Mouse (Mus musculus) embryonic facial prominence, embryonic 12.5 days (tissue): ENCODE results near the gene Gm14325. TPM values are rescaled to one million over a fixed set of nuclear protein-coding genes. Genes with fewer than 3 reads are reported as not detected.
"Not testable (repeated sequence)": the region's sequence is repeated elsewhere in the genome, so short reads cannot be mapped to it uniquely, and the experiment has no call there.

Experiments
- ATAC-seq: fragments of 200-750 bp; cut with Nextera tagmentation; 2 replicates; pipeline ENCODE4 v1.8.0; 2017; ENCODE audit not compliant: insufficient number of reproducible peaks, insufficient read depth, low FRiP score, low TSS enrichment
- H3K27ac ChIP-seq: fragments of 300-500 bp; sonication (generic); 2 replicates; pipeline ENCODE4 v1.5.1; 2016; ENCODE audit warnings: mild to moderate bottlenecking
- H3K27me3 ChIP-seq: fragments of 300-500 bp; sonication (generic); 2 replicates; pipeline ENCODE4 v1.6.1; 2016; ENCODE audit warnings: mild to moderate bottlenecking, moderate library complexity
- H3K36me3 ChIP-seq: fragments of 300-500 bp; sonication (generic); 2 replicates; pipeline ENCODE4 v1.6.1; 2016; ENCODE audit warnings: mild to moderate bottlenecking
- H3K4me1 ChIP-seq: fragments of 300-500 bp; sonication (generic); 2 replicates; pipeline ENCODE4 v1.6.1; 2016
- H3K4me2 ChIP-seq: fragments of 300-500 bp; sonication (generic); replicated peaks from 2 replicates; pipeline ENCODE4 v1.6.1; 2016; ENCODE audit warnings: mild to moderate bottlenecking, moderate library complexity
- H3K4me3 ChIP-seq: fragments of 300-500 bp; sonication (generic); 2 replicates; pipeline ENCODE4 v1.5.1; 2016; ENCODE audit warnings: mild to moderate bottlenecking
- H3K9ac ChIP-seq: fragments of 300-500 bp; sonication (generic); 2 replicates; pipeline ENCODE4 v1.6.1; 2016; ENCODE audit warnings: mild to moderate bottlenecking, moderate library complexity
- H3K9me3 ChIP-seq: fragments of 300-500 bp; sonication (generic); 2 replicates; pipeline ENCODE4 v1.6.1; 2016; ENCODE audit warnings: mild to moderate bottlenecking, moderate library complexity
- WGBS: fragments of 180-500 bp; shearing (Covaris S2); methylation state at CpG from one replicate; pipeline ENCODE4 v1.1.7; 2016; 5-methylcytosine and 5-hydroxymethylcytosine counted together
- polyA plus RNA-seq: library from polyadenylated mRNA; unstranded; fragments of >200 nt; fragmentation: Nextera tagmentation; extraction: Ambion mirVana; gene quantifications from 2 replicates; pipeline ENCODE4 v1.2.1, GENCODE M21; 2016

The Gm14325 gene
- 33.7 and 44.4 TPM in 2 replicates for polyA plus RNA-seq

- Histone ChIP-seq H3K4me2 (peak within 1 kb of the TSS; percentile 42), H3K4me3 (peak within 1 kb of the TSS; percentile 46)
- H3K9me3 ChIP-seq, H3K36me3 ChIP-seq, H3K27me3 ChIP-seq, ATAC-seq, H3K27ac ChIP-seq, H3K9ac ChIP-seq, H3K4me1 ChIP-seq: not testable (repeated sequence)
- 1% methylated on average over 18 of the region's 21 CpGs for WGBS
Observed at GRCm38 (mm10) chr2:177839901-177840663, at the start of gene Gm14325. TSS of gene Gm14325 (minus strand) at chr2:177840336.

- not testable (repeated sequence) for H3K27ac ChIP-seq, H3K27me3 ChIP-seq, H3K4me3 ChIP-seq, H3K4me1 ChIP-seq, H3K36me3 ChIP-seq, H3K4me2 ChIP-seq, ATAC-seq, H3K9me3 ChIP-seq, H3K9ac ChIP-seq
- 91% methylated on average over 14 of the region's 14 CpGs for WGBS
Observed at GRCm38 (mm10) chr2:177887743-177888142, 47.6 kb upstream of the Gm14325 start.

- H3K4me2 ChIP-seq, H3K4me3 ChIP-seq, H3K27me3 ChIP-seq, H3K27ac ChIP-seq, H3K4me1 ChIP-seq, H3K9me3 ChIP-seq, ATAC-seq, H3K9ac ChIP-seq, H3K36me3 ChIP-seq: not testable (repeated sequence)
- 83% methylated on average over 2 of the region's 2 CpGs for WGBS
Observed at GRCm38 (mm10) chr2:177862254-177862653, 22.1 kb upstream of the Gm14325 start.

- H3K4me2 ChIP-seq, H3K9me3 ChIP-seq, H3K9ac ChIP-seq, H3K27ac ChIP-seq, H3K4me3 ChIP-seq, H3K4me1 ChIP-seq, H3K36me3 ChIP-seq, H3K27me3 ChIP-seq, ATAC-seq: not testable (repeated sequence)
- WGBS: 79% methylated on average over 1 of the region's 1 CpGs
Observed at GRCm38 (mm10) chr2:177843666-177844065, 3.5 kb upstream of the Gm14325 start.

GRCm38 (mm10) chr2:177836756-177837155 lies 3.4 kb downstream of the Gm14325 start:
- not testable (repeated sequence) for H3K27ac ChIP-seq, H3K9ac ChIP-seq, H3K27me3 ChIP-seq, H3K36me3 ChIP-seq, ATAC-seq, H3K4me3 ChIP-seq, H3K9me3 ChIP-seq, H3K4me1 ChIP-seq, H3K4me2 ChIP-seq

GRCm38 (mm10) chr2:177835733-177836536 lies 4.2 kb downstream of the Gm14325 start:
- WGBS: 94% methylated on average over 5 of the region's 5 CpGs
- H3K9me3 ChIP-seq, H3K4me3 ChIP-seq, H3K9ac ChIP-seq, H3K27ac ChIP-seq, ATAC-seq, H3K4me1 ChIP-seq, H3K27me3 ChIP-seq, H3K4me2 ChIP-seq, H3K36me3 ChIP-seq: not testable (repeated sequence)

GRCm38 (mm10) chr2:177821952-177822351 lies 18.2 kb downstream of the Gm14325 start:
- not testable (repeated sequence) for H3K4me2 ChIP-seq, H3K9ac ChIP-seq, H3K27me3 ChIP-seq, H3K4me1 ChIP-seq, H3K4me3 ChIP-seq, H3K9me3 ChIP-seq, ATAC-seq, H3K27ac ChIP-seq, H3K36me3 ChIP-seq
- 69% methylated on average over 2 of the region's 5 CpGs for WGBS

GRCm38 (mm10) chr2:177806170-177806569 lies 34.0 kb downstream of the Gm14325 start:
- H3K4me1 ChIP-seq, H3K9ac ChIP-seq, H3K4me3 ChIP-seq, H3K27me3 ChIP-seq, H3K4me2 ChIP-seq, ATAC-seq, H3K36me3 ChIP-seq, H3K27ac ChIP-seq, H3K9me3 ChIP-seq: not testable (repeated sequence)
- WGBS: no CpG with 5 or more reads among the region's 2 CpGs

- ATAC-seq, H3K9me3 ChIP-seq, H3K36me3 ChIP-seq, H3K4me2 ChIP-seq, H3K4me1 ChIP-seq, H3K27me3 ChIP-seq, H3K27ac ChIP-seq, H3K4me3 ChIP-seq, H3K9ac ChIP-seq: not testable (repeated sequence)
- WGBS: 58% methylated on average over 1 of the region's 1 CpGs
Observed at GRCm38 (mm10) chr2:177787351-177787750, 52.8 kb downstream of the Gm14325 start.

Other genes with a start within 250 kb of the Gm14325 start
- gene Gm14322, start 81.0 kb downstream of the Gm14325 start, polyA plus RNA-seq: 11.9 and 14.3 TPM in 2 replicates
- 2.8 and 3.6 TPM in 2 replicates for gene Gm14327, start 56.8 kb upstream of the Gm14325 start, polyA plus RNA-seq
- gene Zfp972, start 85.3 kb upstream of the Gm14325 start, polyA plus RNA-seq: 0.52 and 1.0 TPM in 2 replicates
- gene Gm14326, start 117.0 kb upstream of the Gm14325 start, polyA plus RNA-seq: 17.5 and 17.6 TPM in 2 replicates
- 11.4 and 12.8 TPM in 2 replicates for gene Zfp971, start 182.9 kb upstream of the Gm14325 start, polyA plus RNA-seq
- gene Zfp931, start 238.1 kb upstream of the Gm14325 start, polyA plus RNA-seq: 20.4 and 20.8 TPM in 2 replicates